Mouse (Mus musculus) adrenal gland, postnatal 0 days (tissue): ENCODE results near the gene Tlnrd1. TPM values are rescaled to one million over a fixed set of nuclear protein-coding genes. Genes with fewer than 3 reads are reported as not detected.

Source experiments
- polyA plus RNA-seq: library from polyadenylated mRNA; unstranded; fragments of >200 nt; fragmentation: Nextera tagmentation; extraction: Ambion mirVana; gene quantifications from 2 replicates; pipeline ENCODE4 v1.2.1, GENCODE M21; 2015

The Tlnrd1 gene
- 11.3 and 12.8 TPM in 2 replicates for polyA plus RNA-seq

GRCm38 (mm10) chr7:83884021-83884658 is at the start of gene Tlnrd1, which contains the start of gene Mesd:
TSS of gene Tlnrd1 (minus strand) at chr7:83884305.
TSS of gene Mesd (plus strand) at chr7:83884466.

Other genes with a start within 250 kb of the Tlnrd1 start
- gene Il16, start 138.6 kb downstream of the Tlnrd1 start, polyA plus RNA-seq: 4.0 and 4.9 TPM in 2 replicates
- gene Cfap161, start 89.4 kb downstream of the Tlnrd1 start, polyA plus RNA-seq: 0.13 and 0.58 TPM in 2 replicates
- 105 and 128 TPM in 2 replicates for gene Mesd, start 161 bp upstream of the Tlnrd1 start, polyA plus RNA-seq
- gene Cemip, start 202.2 kb upstream of the Tlnrd1 start, polyA plus RNA-seq: 0.41 and 0.57 TPM in 2 replicates